Mouse (Mus musculus) small intestine, adult 2 months (tissue): ENCODE measurements around the gene Fam83f. TPM values are rescaled to one million over a fixed set of nuclear protein-coding genes. Genes with fewer than 3 reads are reported as not detected.

Experiments used
- H3K27ac ChIP-seq: fragments of 200-500 bp; 2 replicates; pipeline ENCODE4 v1.5.1; 2012; ENCODE audit warnings: low read depth, low read length, control low read depth, inconsistent platforms; ENCODE audit not compliant: insufficient read depth
- H3K27me3 ChIP-seq: fragments of 200-500 bp; 2 replicates; pipeline ENCODE4 v1.6.1; 2012; ENCODE audit warnings: mild to moderate bottlenecking, moderate library complexity, low read length, inconsistent platforms; ENCODE audit not compliant: control insufficient read depth, insufficient read depth
- H3K36me3 ChIP-seq: fragments of 200-500 bp; 2 replicates; pipeline ENCODE4 v1.6.1; 2012; ENCODE audit warnings: mild to moderate bottlenecking, low read length, control low read depth, inconsistent platforms; ENCODE audit not compliant: control insufficient read depth, insufficient read depth
- H3K4me1 ChIP-seq: fragments of 200-500 bp; 2 replicates; pipeline ENCODE4 v1.6.1; 2012; ENCODE audit warnings: low read length, inconsistent platforms, mixed read lengths; ENCODE audit not compliant: control insufficient read depth, insufficient read depth, insufficient read length
- H3K4me3 ChIP-seq: fragments of 200-500 bp; 2 replicates; pipeline ENCODE4 v1.5.1; 2012; ENCODE audit warnings: low read depth, mild to moderate bottlenecking, control low read depth, inconsistent platforms, low read length, moderate library complexity
- CTCF ChIP-seq: fragments of 200-500 bp; IDR thresholded peaks from 2 replicates; pipeline ENCODE4 v1.5.1; 2012; ENCODE audit warnings: low read depth, mild to moderate bottlenecking, control low read depth, inconsistent platforms, low read length, moderate library complexity, mixed read lengths; ENCODE audit not compliant: insufficient replicate concordance, insufficient read length; ENCODE audit errors: extremely low read depth
- POLR2A ChIP-seq: fragments of 200-500 bp; IDR thresholded peaks from 2 replicates; pipeline ENCODE4 v1.6.1; 2012; ENCODE audit warnings: low read depth, mild to moderate bottlenecking, control low read depth, inconsistent platforms, low read length, moderate library complexity
- WGBS: fragments of 180-500 bp; shearing (Covaris S2); methylation state at CpG from one replicate; pipeline ENCODE4 v1.1.7; 2018; 5-methylcytosine and 5-hydroxymethylcytosine counted together
- polyA plus RNA-seq: library from polyadenylated mRNA; depleted of rRNA; stranded (reverse); fragments of >200 nt; gene quantifications from 2 replicates; pipeline ENCODE4 v1.2.3, GENCODE M21; 2012

The Fam83f gene
- polyA plus RNA-seq, 1 experiment: 21.5 TPM

GRCm38 (mm10) chr15:80634391-80635193 is 37.1 kb upstream of the Fam83f start:
- Histone ChIP-seq H3K36me3 (no peaks in the 10 kb centered on the region), H3K4me1 (peaks cover 5% of the 10 kb centered on the region; the same call in 1 of the 2 replicates), H3K4me3 (no peak overlapping the region), H3K27ac (no peak overlapping the region), H3K27me3 (no peaks in the 10 kb centered on the region)
- no peak for TF ChIP-seq CTCF
- TF ChIP-seq POLR2A: no peak
- 40% methylated on average over 11 of the region's 11 CpGs for WGBS

DNA sequence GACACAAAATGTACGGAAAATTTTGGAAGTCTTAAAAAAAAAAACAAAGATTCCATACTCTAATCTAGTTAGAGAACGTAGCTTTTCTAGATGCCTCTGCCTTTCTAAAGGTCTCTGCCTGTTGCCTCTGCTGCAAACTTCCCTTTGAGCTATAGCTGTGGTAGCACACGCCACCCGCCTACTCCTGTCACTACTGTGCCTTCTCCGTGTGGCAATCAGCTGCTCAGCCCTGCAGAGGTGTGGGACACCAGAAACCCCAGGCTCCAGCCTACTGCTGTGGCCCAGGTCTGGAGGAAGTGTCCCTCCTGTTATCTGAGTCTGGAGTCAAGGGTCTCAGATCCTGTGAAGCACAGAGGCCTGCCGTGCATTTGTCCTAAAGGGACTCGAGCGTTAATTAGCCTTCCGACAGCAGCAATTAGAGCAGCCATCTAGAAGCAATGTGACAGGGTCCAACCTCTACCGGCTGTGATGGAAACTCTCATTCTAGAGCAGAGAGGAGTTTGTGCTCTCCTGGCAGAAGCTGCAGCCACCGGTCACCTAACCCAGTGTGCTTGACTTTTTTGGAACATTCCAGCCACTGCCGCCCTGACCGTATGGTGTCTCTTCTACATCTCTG is 34.8 kb upstream of the Fam83f start:
- WGBS: 86% methylated on average over 13 of the region's 13 CpGs
- H3K27me3 ChIP-seq: no peaks in the 10 kb centered on the region
- H3K4me1 ChIP-seq: peaks cover 14% of the 10 kb centered on the region; the same call in 1 of the 2 replicates
- H3K4me3 ChIP-seq: no peak overlapping the region
- TF ChIP-seq POLR2A (no peak), CTCF (no peak)
- H3K36me3 ChIP-seq: no peaks in the 10 kb centered on the region
- no peak overlapping the region for H3K27ac ChIP-seq

GRCm38 (mm10) chr15:80639071-80639702 is 32.5 kb upstream of the Fam83f start:
- TF ChIP-seq CTCF (no peak), POLR2A (no peak)
- no peak overlapping the region; the same call in 1 of the 2 replicates for H3K27ac ChIP-seq
- no peaks in the 10 kb centered on the region for H3K36me3 ChIP-seq
- 9% methylated on average over 11 of the region's 11 CpGs for WGBS
- peaks cover 18% of the 10 kb centered on the region; the same call in 1 of the 2 replicates for H3K4me1 ChIP-seq
- no peaks in the 10 kb centered on the region for H3K27me3 ChIP-seq
- H3K4me3 ChIP-seq: no peak overlapping the region

DNA sequence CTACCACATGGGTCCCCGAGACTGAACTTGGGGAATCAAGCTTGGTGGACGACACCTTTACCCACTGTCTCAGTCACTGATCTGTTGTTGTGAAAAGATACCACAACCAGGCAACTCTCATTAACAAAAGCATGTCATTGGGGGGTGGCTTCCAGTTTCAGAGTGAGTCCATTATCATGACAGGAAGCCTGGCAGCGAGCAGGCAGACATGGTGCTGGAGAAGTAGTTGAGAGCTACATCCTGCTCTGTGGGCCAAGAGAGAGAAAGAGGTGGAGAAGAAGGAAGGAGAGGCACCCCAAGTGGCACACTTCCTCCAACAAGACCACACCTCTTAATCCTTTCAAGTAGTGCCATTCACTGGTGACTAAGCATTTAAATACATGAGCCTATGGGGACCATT is 31.8 kb upstream of the Fam83f start:
- TF ChIP-seq POLR2A: no peak
- TF ChIP-seq CTCF: no peak
- H3K27me3 ChIP-seq: no peaks in the 10 kb centered on the region
- no peaks in the 10 kb centered on the region for H3K36me3 ChIP-seq
- no peak overlapping the region for H3K4me3 ChIP-seq
- WGBS: 89% methylated on average over 3 of the region's 3 CpGs
- H3K4me1 ChIP-seq: peaks cover 18% of the 10 kb centered on the region; the same call in 1 of the 2 replicates
- 0 out of 2 replicates have a peak overlapping the region, but pooled peaks have one; percentile 40 for H3K27ac ChIP-seq

- no peaks in the 10 kb centered on the region for H3K27me3 ChIP-seq
- no peaks in the 10 kb centered on the region for H3K36me3 ChIP-seq
- H3K4me3 ChIP-seq: no peak overlapping the region
- peaks cover 23% of the 10 kb centered on the region; the same call in 1 of the 2 replicates for H3K4me1 ChIP-seq
- WGBS: 53% methylated on average over 2 of the region's 2 CpGs
- H3K27ac ChIP-seq: peak overlapping the region; percentile 43; the same call in 1 of the 2 replicates
- TF ChIP-seq CTCF (no peak), POLR2A (no peak)
These were observed 29.8 kb upstream of the Fam83f start for GRCm38 (mm10) chr15:80641702-80642435.

DNA sequence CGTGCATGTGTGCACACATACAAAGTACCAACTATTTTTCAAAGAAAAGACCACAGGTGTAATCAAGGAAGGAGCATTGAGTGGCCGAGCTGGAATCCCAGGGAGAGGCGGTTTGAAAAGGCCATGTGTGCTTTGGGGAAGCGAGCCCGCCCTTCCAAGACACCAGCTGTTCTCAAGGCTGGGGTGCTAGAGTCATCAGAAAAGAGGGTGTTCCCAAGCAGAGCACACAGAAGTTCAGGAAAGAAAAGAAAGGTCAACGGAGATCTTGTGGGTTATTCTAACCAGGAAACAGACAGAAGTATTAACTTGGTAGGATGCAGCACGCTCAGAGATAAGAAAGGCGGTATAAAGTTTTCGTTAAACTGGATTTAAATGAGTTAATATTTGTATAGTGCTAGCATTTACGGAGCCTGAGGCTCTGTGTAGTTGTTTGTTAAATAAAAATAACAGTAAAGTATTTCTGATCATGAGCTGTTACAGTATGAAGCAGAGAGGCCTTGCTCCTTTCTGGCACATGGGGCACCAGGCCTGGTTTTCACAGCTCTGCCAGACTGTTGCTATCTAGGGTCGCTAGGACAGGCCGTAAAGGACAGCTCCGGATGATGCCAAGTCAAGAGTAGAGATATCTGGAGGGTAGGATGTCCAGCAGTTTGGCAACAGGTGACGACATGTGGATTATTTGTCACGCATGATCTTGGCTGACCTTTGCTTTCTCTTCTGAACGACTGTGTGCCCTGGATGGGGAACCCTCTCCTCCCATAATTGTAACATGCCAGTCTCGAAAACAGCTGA is 26.4 kb upstream of the Fam83f start:
- Histone ChIP-seq H3K4me1 (peaks cover 18% of the 10 kb centered on the region), H3K27me3 (no peaks in the 10 kb centered on the region), H3K27ac (peak overlapping the region; percentile 24), H3K36me3 (no peaks in the 10 kb centered on the region), H3K4me3 (no peak overlapping the region)
- WGBS: 40% methylated on average over 17 of the region's 17 CpGs
- no peak for TF ChIP-seq CTCF
- no peak for TF ChIP-seq POLR2A
